ENCODE assay signal across 8 mouse cellular contexts in the genomic region with DNA sequence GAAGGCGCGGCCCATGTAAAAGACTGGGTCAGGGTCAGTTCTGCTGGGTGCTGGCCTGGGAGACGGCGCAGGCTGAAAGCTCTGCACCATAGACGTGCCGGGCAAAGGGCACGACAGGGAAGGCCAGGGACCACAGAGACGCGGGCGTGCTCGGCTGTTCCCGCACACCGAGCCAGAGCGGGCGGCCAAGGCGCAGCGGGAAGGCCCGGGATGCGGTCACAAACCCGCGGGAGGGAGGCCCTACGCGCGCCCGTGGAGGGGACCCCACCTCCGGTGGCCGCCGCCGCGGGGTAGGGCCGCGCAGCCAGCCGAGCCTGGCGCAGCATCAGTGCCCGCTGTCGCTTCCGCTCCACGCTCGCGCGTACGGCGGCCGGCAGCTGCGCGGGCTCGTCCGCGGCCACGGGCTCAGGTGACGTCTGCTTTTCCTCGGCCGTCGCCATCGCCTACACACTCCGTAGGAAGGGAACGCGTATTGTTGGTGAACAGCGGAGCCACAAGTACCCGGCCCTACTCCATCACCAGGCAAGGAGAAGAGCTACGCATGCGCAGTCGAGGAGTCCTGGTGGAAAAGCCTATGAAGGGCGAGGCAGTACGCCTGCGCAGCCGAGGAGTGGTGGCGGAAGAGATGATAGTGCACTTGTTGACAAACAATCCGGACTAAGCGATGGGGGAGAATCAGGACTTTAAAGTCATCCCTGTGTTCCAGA. TPM values are rescaled to one million over a fixed set of nuclear protein-coding genes. Genes with fewer than 3 reads are reported as not detected.
DNase-seq lines count a peak whose midpoint lies in the region; ATAC-seq and TF ChIP-seq lines count a peak whose summit lies in the region.

A gene (minus strand): TSS at position 531 of the 707 bp plus-strand sequence.

- H3K4me2 ChIP-seq in hindbrain, postnatal 0 days (ENCODE audit: low read depth, low read length), result peak within 1 kb of the TSS; percentile 75

- DNase-seq in ZHBTc4 (ENCODE audit: low read depth, low spot score), result peak; percentile 97
- DNase-seq in gastrocnemius, adult 2 months, result peak; percentile 97
- DNase-seq in hindbrain, postnatal 0 days (ENCODE audit: low spot score), result peak; percentile 99
- DNase-seq in left cerebral cortex, adult 2 months (ENCODE audit: extremely low spot score in 1 of 2, low spot score in 2 of 2), result peak; percentile 94 to 95
- DNase-seq in right cerebral cortex, adult 2 months (ENCODE audit: low spot score in 2 of 2), result peak; percentile 94 to 97
- DNase-seq in urinary bladder, postnatal 14 days (ENCODE audit: low spot score), result peak; percentile 96

- WGBS in hindbrain, postnatal 0 days, result under 1% methylated on average over 69 of the region's 70 CpGs

- 0 out of 2 replicates have a peak, but pooled peaks cover 6% of the 10 kb centered on the region for H3K27me3 ChIP-seq in hindbrain, postnatal 0 days (ENCODE audit: insufficient read depth, low read length)

- H3K9ac ChIP-seq in hindbrain, postnatal 0 days (replicated peaks; ENCODE audit: low read length), result peak within 1 kb of the TSS; percentile 93

- peaks cover 9% of the 10 kb centered on the region for H3K4me1 ChIP-seq in hindbrain, postnatal 0 days (ENCODE audit: insufficient read depth, low read length)

- peak within 1 kb of the TSS; percentile 97 for H3K4me3 ChIP-seq in gastrocnemius, adult 2 months
- H3K4me3 ChIP-seq in hindbrain, postnatal 0 days (ENCODE audit: low read length), result peak within 1 kb of the TSS; percentile 84
- peak within 1 kb of the TSS; percentile 64 for H3K4me3 ChIP-seq in left cerebral cortex, adult 2 months

- ATAC-seq in common myeloid progenitor, adult 5-6 weeks (replicated peaks; ENCODE audit: low read depth, poor library complexity, severe bottlenecking), result peak; percentile 94
- peak; percentile 96 for ATAC-seq in hindbrain, postnatal 0 days
- ATAC-seq in megakaryocyte, adult 5-6 weeks (ENCODE audit: poor library complexity, severe bottlenecking), result peak; percentile 94

- peak within 1 kb of the TSS; percentile 92 for H3K27ac ChIP-seq in gastrocnemius, adult 2 months
- H3K27ac ChIP-seq in hindbrain, postnatal 0 days, result peak within 1 kb of the TSS; percentile 95
- peak within 1 kb of the TSS; percentile 85 for H3K27ac ChIP-seq in left cerebral cortex, adult 2 months

- H3K36me3 ChIP-seq in hindbrain, postnatal 0 days (ENCODE audit: insufficient read depth, low read length), result peaks cover 5% of the 10 kb centered on the region; the same call in 1 of the 2 replicates

- H3K9me3 ChIP-seq in hindbrain, postnatal 0 days (ENCODE audit: low read length), result no peaks in the 10 kb centered on the region

- intact Hi-C loops in gastrocnemius, adult 2 months (cut with DNase I), result loop anchor here (10.0 kb wide), 2 partner anchors 269 to 459 kb away; a partner anchor contains a TSS
- intact Hi-C loops in left cerebral cortex, adult 2 months (cut with DNase I), result loop anchor here (2.0 kb wide), 2 partner anchors 109 to 255 kb away; a partner anchor contains a TSS

- TF ChIP-seq CTCF in gastrocnemius, adult 2 months (IDR thresholded peaks at IDR 0.05), result no peak
- TF ChIP-seq CTCF in hindbrain, postnatal 0 days (IDR thresholded peaks at IDR 0.05; ENCODE audit: low read depth), result peak; percentile 42
- TF ChIP-seq CTCF in left cerebral cortex, adult 2 months (IDR thresholded peaks at IDR 0.05), result no peak

RNA-seq across cellular contexts. Expression of the gene that starts here (rescaled TPM):
- total RNA-seq in common myeloid progenitor, adult 5-6 weeks (2017), result 33.2 and 41.7 TPM in 2 replicates
- total RNA-seq in gastrocnemius, adult 2 months (2021), result 1 to 10 TPM; 6.0 to 6.9 TPM
- 18.9 and 26.4 TPM in 2 replicates for total RNA-seq in hindbrain, postnatal 0 days (2014; rRNA removed)
- polyA plus RNA-seq in hindbrain, postnatal 0 days (2015; fragmentation: Nextera tagmentation; extraction: Ambion mirVana), result 35.9 and 39.2 TPM in 2 replicates
- total RNA-seq in left cerebral cortex, adult 2 months (2021), result 10 to 100 TPM; 11.9 to 13.5 TPM
- 49.3 and 53.8 TPM in 2 replicates for total RNA-seq in megakaryocyte, adult 5-6 weeks (2015)
- total RNA-seq in megakaryocyte, adult 5-6 weeks (2017), result 51.0 and 55.0 TPM in 2 replicates

Comparison
In these comparisons a context has a peak if more than half of its experiments do, and no peak if none do; other contexts are left out.
1. Peak in every context shown above with its lines: DNase-seq, ATAC-seq, H3K4me3 ChIP-seq and H3K27ac ChIP-seq.